Mouse (Mus musculus): ENCODE measurements around the gene Lrr1. TPM values are rescaled to one million over a fixed set of nuclear protein-coding genes. Genes with fewer than 3 reads are reported as not detected.
"Not testable (repeated sequence)": the region's sequence is repeated elsewhere in the genome, so short reads cannot be mapped to it uniquely, and the experiment has no call there.

The Lrr1 gene
- under 1 TPM in 1 of 2 experiments, not detected in 1; 0.88 TPM for total RNA-seq (2021)

DNA sequence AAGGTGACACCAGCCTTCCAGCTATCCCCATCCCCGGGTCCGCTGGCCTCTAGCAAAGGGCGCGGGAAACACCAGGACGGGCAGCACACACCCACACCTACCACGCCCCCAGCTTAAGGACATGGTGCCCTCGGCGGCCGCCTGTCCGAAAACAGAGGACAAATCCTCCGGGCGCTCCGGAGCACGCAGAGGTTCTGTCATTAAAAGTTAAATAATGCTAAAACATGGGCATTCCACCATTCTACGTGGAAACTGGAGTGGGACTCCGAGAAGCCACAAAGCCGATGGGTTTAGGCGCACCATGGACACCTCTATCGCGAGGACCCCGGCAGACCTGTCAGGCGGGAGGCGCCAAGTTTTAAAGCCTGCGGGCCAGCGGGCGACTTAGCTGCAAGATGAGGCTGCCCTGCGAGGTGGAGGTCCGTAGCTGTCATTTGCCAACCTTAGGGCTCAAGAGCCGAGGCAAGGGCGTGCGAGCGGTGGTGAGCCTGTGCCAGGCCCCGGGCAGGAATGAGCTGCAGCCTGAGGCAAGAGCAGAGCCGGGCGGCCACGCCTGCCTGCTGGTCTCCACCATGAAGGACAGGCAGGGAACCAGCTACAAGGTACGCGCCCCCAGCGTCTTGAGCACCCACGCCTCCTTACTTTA lies at the start of gene Lrr1:
Lrr1 (plus strand) TSS at position 354 of the 646 bp plus-strand sequence.
- intact Hi-C loops (cut with DNase I), result no loop called here
- DNase-seq (ENCODE audit: low spot score), result peak; percentile 69

- no peak for DNase-seq (ENCODE audit: low spot score)
- intact Hi-C loops (cut with DNase I), result no loop called here
These were observed 48.7 kb upstream of the Lrr1 start for GRCm38 (mm10) chr12:69119908-69120307.

DNA sequence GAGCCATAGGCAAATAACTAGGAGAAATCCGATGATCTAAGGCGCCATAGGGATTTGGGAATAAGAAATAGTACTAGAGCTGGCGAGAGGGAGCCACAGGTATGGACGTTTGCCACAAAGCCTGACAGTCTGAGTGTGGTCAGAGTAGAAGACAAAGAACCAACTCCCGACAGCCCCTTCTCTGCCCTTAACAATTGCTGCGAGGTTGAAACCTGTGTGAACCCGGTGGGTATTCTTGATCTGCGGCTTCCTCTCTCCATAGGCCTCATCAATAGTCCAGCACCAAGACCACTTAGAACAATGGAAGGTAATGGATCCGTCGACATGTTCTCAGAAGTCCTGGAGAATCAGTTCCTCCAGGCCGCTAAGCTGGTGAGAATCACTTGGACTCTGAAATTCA lies 45.8 kb upstream of the Lrr1 start:
- no peak for DNase-seq (ENCODE audit: low spot score)
- intact Hi-C loops (cut with DNase I), result no loop called here

DNA sequence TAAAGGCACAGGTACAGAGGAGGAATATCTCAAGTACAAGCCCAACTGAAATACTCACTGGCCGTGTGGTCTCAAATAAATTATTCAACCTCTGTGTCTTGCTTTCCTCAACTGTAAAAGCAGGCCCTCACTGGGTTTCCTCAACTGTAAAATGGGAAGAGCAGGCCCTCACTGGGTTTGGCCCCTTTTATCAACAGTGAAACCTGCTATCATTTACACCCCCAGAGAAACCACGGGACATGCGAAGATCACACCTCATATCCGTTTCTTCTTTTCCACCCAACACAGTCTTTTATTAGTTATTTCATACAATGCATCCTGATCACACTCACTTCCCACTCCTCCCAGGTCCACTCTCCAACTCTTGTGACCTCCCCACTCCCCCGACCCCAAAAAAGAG lies 43.5 kb upstream of the Lrr1 start:
- intact Hi-C loops (cut with DNase I), result no loop called here
- no peak for DNase-seq (ENCODE audit: low spot score)

GRCm38 (mm10) chr12:69127170-69127569 lies 41.4 kb upstream of the Lrr1 start:
- no peak for DNase-seq (ENCODE audit: low spot score)
- intact Hi-C loops (cut with DNase I), result no loop called here

GRCm38 (mm10) chr12:69127626-69128025 lies 41.0 kb upstream of the Lrr1 start:
- intact Hi-C loops (cut with DNase I), result no loop called here
- no peak for DNase-seq (ENCODE audit: low spot score)

DNA sequence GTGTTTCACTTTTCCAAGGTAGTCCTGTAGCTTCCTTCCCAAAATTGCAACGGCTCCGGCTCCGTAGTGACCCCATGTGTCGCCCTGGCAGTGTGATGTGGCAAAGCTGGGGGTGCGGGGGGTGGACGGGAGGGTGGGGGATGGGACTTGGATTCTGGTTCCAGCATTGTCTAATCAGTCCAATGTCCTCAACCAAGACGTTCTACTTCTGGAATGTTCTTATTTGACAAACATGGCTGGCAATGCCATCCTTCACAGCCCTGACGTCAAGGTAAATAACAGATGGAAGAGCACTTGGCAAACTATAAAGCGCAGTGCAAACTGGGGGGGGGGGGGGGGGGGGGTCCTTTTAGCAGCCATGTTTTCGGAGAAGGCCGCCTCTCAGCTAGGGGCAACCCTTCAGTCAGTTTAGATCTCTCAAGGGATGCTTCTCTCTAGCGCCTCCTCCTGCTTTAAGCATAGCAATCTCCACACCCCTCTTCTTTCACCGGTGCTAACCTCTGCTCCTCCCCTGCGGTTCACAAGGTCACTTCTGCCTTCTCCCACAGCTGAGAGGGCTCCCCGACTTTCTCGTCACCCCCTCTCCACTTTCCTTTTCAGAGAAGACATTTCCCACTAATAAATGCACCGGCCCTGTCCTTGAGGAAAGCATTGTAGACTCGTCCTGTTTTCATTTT lies 38.8 kb upstream of the Lrr1 start:
- DNase-seq (ENCODE audit: low spot score), result no peak
- intact Hi-C loops (cut with DNase I), result no loop called here

DNA sequence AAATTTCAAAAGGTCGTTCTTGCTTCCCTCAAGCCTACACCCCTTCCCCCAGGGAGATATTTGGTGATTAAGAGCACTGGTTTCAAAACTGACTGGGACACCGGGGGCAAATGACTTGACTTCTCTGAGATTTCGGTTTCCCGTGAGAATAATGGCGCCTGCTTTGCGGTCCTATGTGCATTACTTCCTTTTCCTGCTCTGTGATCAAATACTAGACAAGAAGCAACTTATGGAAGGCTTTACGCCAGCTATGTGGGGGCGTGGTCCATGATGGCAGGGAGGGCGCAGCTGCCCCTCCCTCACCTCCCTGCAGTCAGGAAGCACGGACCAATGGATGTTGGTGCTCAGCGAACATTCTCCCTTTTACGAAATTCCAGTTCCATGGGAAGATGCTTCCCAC lies 38.1 kb upstream of the Lrr1 start:
- no peak for DNase-seq (ENCODE audit: low spot score)
- intact Hi-C loops (cut with DNase I), result no loop called here

GRCm38 (mm10) chr12:69131267-69131666 lies 37.3 kb upstream of the Lrr1 start:
- DNase-seq (ENCODE audit: low spot score), result no peak
- intact Hi-C loops (cut with DNase I), result no loop called here

- intact Hi-C loops (cut with DNase I), result no loop called here
- DNase-seq (ENCODE audit: low spot score), result no peak
These were observed 36.6 kb upstream of the Lrr1 start for GRCm38 (mm10) chr12:69131981-69132380.

DNA sequence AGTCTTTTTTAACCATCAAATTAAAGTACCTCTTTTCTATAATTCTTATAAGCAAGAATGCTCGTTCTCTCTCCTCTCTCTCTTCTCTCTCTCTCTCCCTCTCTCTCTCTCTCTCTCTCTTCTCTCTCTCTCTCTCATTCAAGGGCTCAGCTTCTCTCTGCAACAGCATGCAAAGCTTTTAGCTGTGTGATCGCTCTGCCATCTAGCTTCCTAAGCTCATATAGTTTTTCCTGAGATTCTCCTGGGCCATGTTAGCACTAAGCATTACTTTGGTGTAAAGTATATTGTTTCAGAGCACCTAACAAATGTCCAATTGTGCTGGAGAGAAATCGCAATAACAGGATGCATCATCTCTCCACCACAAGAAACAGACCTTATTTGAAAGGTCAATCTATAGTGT lies 29.4 kb upstream of the Lrr1 start:
- intact Hi-C loops (cut with DNase I), result no loop called here
- DNase-seq (ENCODE audit: low spot score), result no peak

- intact Hi-C loops (cut with DNase I), result no loop called here
These were observed 28.8 kb upstream of the Lrr1 start for GRCm38 (mm10) chr12:69139841-69140240.

DNA sequence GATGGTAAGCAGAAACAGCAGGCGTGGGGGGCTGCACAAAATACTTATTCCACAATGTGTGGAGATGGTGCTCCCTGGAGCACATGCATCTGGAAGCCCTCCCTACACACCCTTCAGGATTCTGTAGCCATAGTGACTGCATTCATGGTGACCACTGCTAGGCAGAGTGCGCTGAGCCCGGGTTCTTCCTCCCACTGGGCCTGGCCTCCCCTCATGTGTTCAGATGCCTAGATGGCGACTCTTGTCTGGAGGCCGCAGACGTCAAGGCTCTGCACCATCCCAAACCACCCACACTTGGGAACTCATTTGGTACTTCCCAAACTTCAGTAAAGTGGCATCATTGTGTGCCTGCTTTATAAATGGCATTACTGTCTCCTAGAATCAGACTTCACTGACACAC lies 25.2 kb upstream of the Lrr1 start:
- no peak for DNase-seq (ENCODE audit: low spot score)
- intact Hi-C loops (cut with DNase I), result no loop called here

More at GRCm38 (mm10) chr12:69139841-69140240, 28.8 kb upstream of the Lrr1 start:
- DNase-seq (ENCODE audit: low spot score), result no peak

GRCm38 (mm10) chr12:69147166-69147735 lies 21.4 kb upstream of the Lrr1 start:
- intact Hi-C loops (cut with DNase I), result no loop called here
- DNase-seq (ENCODE audit: low spot score), result no peak

GRCm38 (mm10) chr12:69150049-69150448 lies 18.6 kb upstream of the Lrr1 start:
- no peak for DNase-seq (ENCODE audit: low spot score)
- intact Hi-C loops (cut with DNase I), result no loop called here

DNA sequence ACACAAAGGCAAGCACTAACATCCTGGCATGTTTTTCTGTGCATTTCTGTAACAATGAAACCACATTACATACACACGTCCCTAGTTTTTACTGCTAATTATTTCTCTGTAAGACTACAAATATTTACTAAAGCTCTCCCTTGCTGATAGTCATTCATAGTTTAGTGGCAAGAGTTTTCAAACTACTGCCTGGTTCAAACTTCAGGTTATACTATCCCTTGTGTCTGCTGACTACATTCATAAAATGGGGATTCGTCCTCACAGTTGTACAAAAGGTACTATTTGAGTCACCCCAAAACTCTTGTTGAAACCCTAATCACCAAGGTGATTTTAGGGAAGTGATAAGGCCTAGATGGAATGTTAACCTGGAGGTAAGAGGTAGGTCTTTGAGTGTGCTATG lies 12.7 kb upstream of the Lrr1 start:
- intact Hi-C loops (cut with DNase I), result no loop called here
- DNase-seq (ENCODE audit: low spot score), result no peak

DNA sequence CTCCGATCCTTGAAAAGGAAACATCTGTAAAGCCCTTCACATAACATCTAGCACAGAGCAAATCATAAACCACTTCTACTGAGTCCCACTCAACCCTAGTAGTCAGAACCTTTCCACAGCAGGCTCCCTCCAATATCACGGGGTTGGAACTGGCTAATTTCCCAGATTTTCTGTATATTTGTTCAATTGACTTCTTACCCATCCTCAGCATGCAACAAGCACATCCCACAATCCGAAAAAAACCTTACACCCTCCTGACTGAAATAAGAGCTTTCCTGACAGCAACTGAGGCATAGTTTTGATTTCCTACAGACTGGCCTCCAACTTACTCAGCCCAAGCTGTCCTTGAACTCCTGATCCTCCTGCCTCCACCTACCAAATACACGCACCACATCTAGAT lies 12.2 kb upstream of the Lrr1 start:
- intact Hi-C loops (cut with DNase I), result no loop called here
- DNase-seq (ENCODE audit: low spot score), result no peak

DNA sequence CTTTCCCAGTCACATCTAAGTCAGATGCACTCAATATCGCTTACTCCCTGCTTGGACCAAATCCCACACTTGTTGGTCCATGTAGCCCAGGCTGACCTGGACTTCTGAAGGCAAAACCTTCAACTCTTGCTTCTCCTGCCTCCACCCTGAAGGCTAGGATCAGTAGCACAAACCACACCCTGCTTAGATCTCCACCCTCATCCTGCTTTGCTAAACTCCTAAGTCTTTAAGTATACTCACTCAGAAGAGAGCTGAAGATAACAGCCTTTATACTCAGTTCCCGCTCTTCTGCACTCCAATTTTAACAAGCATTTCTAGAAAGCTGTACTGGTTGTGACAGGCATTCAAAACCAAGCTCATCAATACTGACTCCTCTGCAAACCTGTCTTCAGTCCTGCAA lies 11.5 kb upstream of the Lrr1 start:
- intact Hi-C loops (cut with DNase I), result no loop called here
- DNase-seq (ENCODE audit: low spot score), result no peak

DNA sequence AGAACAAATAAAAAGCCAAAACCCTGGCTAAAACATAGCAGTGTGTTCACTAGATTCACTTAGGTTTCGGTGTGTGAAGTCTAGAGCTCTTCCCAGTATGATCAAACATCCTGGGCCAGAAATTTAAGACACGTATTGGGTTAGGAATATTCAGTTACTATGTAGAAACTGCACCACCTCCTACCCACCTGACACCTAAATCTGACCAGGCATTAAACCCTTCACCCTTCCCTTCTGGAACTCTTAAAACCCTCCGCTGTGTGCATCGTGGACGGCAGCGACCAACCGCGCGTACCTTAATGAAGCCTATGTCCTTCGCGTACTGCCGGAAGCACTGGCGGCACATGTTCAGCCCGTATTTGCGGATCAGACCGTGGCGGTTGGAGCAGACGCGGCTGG lies 10.2 kb upstream of the Lrr1 start:
- intact Hi-C loops (cut with DNase I), result no loop called here
- no peak for DNase-seq (ENCODE audit: low spot score)

DNA sequence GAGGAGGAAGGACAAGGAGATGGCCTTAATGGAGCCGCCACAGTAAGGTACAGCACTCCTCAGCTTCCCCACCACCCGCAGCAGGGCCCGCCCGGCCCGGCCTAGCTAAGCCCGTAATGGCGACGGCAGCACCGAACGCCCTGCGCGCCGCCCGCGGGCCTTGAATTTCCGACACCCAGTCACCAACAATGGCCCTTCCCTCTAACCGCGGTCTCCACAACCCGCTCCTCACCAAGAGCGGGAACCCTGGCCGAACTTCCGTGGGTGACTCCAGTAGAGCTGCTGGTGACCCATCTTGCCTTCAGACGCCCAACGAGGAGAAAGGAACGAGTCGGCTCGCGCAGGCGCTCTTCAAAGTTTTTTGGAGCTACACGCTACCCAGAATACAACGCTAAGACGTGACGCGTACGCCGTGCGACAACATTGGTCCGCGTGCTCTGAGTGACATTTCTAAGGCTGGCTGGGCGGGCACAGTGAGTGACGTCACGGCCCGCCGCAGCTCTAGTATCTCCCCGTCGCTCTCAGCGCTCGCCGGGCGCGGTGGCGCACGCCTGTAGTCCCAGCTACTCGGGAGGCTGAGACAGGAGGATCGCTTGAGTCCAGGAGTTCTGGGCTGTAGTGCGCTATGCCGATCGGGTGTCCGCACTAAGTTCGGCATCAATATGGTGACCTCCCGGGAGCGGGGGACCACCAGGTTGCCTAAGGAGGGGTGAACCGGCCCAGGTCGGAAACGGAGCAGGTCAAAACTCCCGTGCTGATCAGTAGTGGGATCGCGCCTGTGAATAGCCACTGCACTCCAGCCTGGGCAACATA lies 9.6 kb upstream of the Lrr1 start, which contains the start of gene Rps29:
Rps29 (minus strand) TSS at position 422 of the 813 bp plus-strand sequence.
- DNase-seq (ENCODE audit: low spot score), result peak; percentile 96
- intact Hi-C loops (cut with DNase I), result not testable (repeated sequence)

DNA sequence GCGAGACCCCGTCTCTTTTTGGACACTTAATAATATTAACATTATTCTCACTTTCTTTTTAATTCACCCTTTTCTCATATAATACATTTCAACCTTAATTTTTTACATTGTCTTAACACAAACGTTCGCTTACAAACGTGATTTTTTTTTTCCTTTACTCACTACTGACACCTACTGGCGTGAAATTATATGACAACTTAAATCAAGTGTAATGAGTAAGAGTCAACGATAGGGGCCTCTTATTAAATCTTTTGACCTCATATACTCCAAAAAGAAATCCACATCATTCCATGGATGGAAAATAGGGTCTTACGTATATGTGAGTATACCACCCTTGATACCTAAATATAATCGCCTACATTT lies 9.1 kb upstream of the Lrr1 start:
- intact Hi-C loops (cut with DNase I), result no loop called here
- DNase-seq (ENCODE audit: low spot score), result no peak
